Mouse (Mus musculus) layer of hippocampus, adult 11-12 months (tissue): ENCODE measurements around the gene Olfr323.

Experiments
- DNase-seq: peaks from one replicate; pipeline ENCODE4 v3.0.0; 2022; ENCODE audit warnings: low spot score

Gene Olfr323

GRCm38 (mm10) chr11:58602800-58603560 is 27.3 kb downstream of the Olfr323 start:
- DNase-seq: no peak

GRCm38 (mm10) chr11:58602062-58602461 is 28.2 kb downstream of the Olfr323 start:
- DNase-seq: no peak

- DNase-seq: no peak
Observed at GRCm38 (mm10) chr11:58597837-58598236, 32.5 kb downstream of the Olfr323 start.

GRCm38 (mm10) chr11:58594814-58595213 is 35.5 kb downstream of the Olfr323 start, which contains the start of gene Olfr324:
Gene Olfr324, plus strand, starts transcription at chr11:58595114.
- no peak for DNase-seq

- DNase-seq: no peak
Observed at GRCm38 (mm10) chr11:58588620-58589250, 41.6 kb downstream of the Olfr323 start.

GRCm38 (mm10) chr11:58587898-58588348 is 42.4 kb downstream of the Olfr323 start:
- peak; percentile 16 for DNase-seq

- DNase-seq: peak; percentile 24
Observed at GRCm38 (mm10) chr11:58578636-58579035, 51.7 kb downstream of the Olfr323 start.

- no peak for DNase-seq
Observed at GRCm38 (mm10) chr11:58577430-58577829, 52.9 kb downstream of the Olfr323 start, which contains the start of gene Olfr325. Gene Olfr325, plus strand, starts transcription at chr11:58577730.
